ENCODE assay signal across 19 mouse cellular contexts in genomic region chr1:189833351-189833750, GRCm38 (mm10).
"Had no signal": no experiment of that assay in that cellular context is flagged by ENCODE, and none has a peak within 500 bp of the region (broad histone marks: within the 10 kb centered on the region; RNA-seq: fewer than 3 reads in every experiment).

No protein-coding gene starts in this region.

- H3K27me3 ChIP-seq: heart, embryonic 13.5 days; heart, embryonic 15.5 days; hindbrain, embryonic 13.5 days; hindbrain, embryonic 15.5 days; limb, embryonic 13.5 days; limb, embryonic 15.5 days; liver, embryonic 12.5 days had no signal

- H3K27ac ChIP-seq: heart, adult 2 months; heart, embryonic 13.5 days; heart, embryonic 15.5 days; hindbrain, embryonic 13.5 days; hindbrain, embryonic 15.5 days; hindbrain, postnatal 0 days; limb, embryonic 13.5 days; limb, embryonic 15.5 days; liver, embryonic 12.5 days; liver, embryonic 14.5 days had no signal

- DNase-seq: gastrocnemius, postnatal 14 days; gastrocnemius, postnatal 36 days; heart, adult 11 months; heart, adult 2 months; heart, postnatal 14 days; heart, postnatal 36 days; kidney, adult 11 months; kidney, postnatal 10 days; layer of hippocampus, adult 9-11 months; layer of hippocampus, postnatal 36 days had no signal

- H3K4me3 ChIP-seq: heart, adult 2 months; heart, embryonic 13.5 days; heart, embryonic 15.5 days; hindbrain, embryonic 13.5 days; hindbrain, embryonic 15.5 days; limb, embryonic 13.5 days; limb, embryonic 15.5 days; liver, embryonic 12.5 days had no signal

- H3K36me3 ChIP-seq: hindbrain, embryonic 13.5 days; hindbrain, embryonic 15.5 days; liver, embryonic 12.5 days had no signal
